Comparison of ENCODE assay signal across 13 mouse cellular contexts in the genomic region with DNA sequence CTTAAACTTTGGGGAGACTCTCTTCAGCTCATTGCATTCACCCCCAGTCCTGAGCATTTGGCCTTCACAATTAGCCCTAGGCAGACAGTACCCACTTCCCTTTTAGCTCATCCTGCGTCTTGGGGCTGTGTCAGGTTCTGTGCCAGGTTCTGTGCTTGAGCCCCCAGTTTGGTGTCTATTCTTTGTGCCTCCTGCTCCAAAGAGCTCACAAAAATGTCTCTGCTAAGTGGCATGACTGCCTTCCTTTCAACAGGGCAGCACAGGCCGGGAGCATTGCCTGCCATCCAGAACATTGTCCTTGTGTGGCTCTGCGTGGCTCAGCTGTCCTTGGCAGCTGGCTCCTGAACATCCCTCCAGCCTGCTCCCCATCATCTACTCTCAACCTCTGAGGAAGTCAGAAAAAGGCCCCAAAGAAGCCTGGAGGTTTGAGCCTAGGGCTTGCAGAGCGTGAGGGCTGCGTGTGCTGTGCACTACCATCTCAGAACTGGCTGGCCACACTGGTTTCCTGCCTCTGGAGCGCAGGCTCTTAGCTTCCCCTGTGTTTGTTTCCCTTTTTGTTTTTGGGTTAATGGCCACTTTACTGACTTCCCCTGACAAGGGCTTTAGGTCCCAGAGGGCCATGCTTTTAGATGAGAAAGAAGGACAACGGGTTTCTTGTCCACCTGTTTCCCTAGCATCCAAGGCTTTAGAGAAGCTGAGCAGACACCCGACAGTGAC. TPM values are rescaled to one million over a fixed set of nuclear protein-coding genes. Genes with fewer than 3 reads are reported as not detected.
DNase-seq lines count a peak whose midpoint lies in the region; ATAC-seq and TF ChIP-seq lines count a peak whose summit lies in the region.
"Had no signal": no experiment of that assay in that cellular context is flagged by ENCODE, and none has a peak within 500 bp of the region (broad histone marks: within the 10 kb centered on the region; RNA-seq: fewer than 3 reads in every experiment).

No protein-coding gene starts in this region.

- 78% methylated on average over 8 of the region's 8 CpGs for WGBS in liver, adult 2 months
- 59% methylated on average over 8 of the region's 8 CpGs for WGBS in liver, embryonic 11.5 days
- 40% methylated on average over 8 of the region's 8 CpGs for WGBS in liver, postnatal 0 days (ENCODE audit: insufficient replicate concordance)
- 86% methylated on average over 8 of the region's 8 CpGs for WGBS in midbrain, embryonic 11.5 days

- DNase-seq in heart, adult 18-20 months, result peak; percentile 36 to 64
- no peak for DNase-seq in heart, postnatal 10 days
- no peak for DNase-seq in liver, adult 2 months (ENCODE audit: extremely low read depth, low read depth, low spot score)
- DNase-seq in liver, embryonic 11.5 days (ENCODE audit: low spot score), result no peak
- no peak for DNase-seq in liver, postnatal 0 days
- no peak for DNase-seq in thymus, postnatal 25 days
- DNase-seq in midbrain, embryonic 11.5 days (ENCODE audit: low spot score, missing footprints), result no peak
- DNase-seq: cerebellum, postnatal 36 days; right cerebral cortex, adult 18-20 months; thymus, postnatal 36 days had no signal

- ATAC-seq in liver, embryonic 11.5 days (replicated peaks; ENCODE audit: low FRiP score), result no peak
- no peak for ATAC-seq in liver, postnatal 0 days
- no peak for ATAC-seq in midbrain, embryonic 11.5 days (ENCODE audit: low FRiP score)
- ATAC-seq: forebrain, embryonic 16.5 days had no signal

- H3K27me3 ChIP-seq in liver, adult 2 months (ENCODE audit: control insufficient read depth, insufficient read depth, low read length), result no peaks in the 10 kb centered on the region
- H3K27me3 ChIP-seq in liver, embryonic 11.5 days (replicated peaks; ENCODE audit: control insufficient read depth, insufficient read depth, low read length), result no peaks in the 10 kb centered on the region
- no peaks in the 10 kb centered on the region for H3K27me3 ChIP-seq in liver, postnatal 0 days (ENCODE audit: insufficient read depth, low read length)
- no peaks in the 10 kb centered on the region for H3K27me3 ChIP-seq in midbrain, embryonic 11.5 days (ENCODE audit: control insufficient read depth, insufficient read depth, low read length)
- H3K27me3 ChIP-seq: limb, embryonic 12.5 days had no signal

- H3K4me1 ChIP-seq in liver, adult 2 months (ENCODE audit: control insufficient read depth, insufficient read depth, low read length), result peaks cover 17% of the 10 kb centered on the region; the same call in 1 of the 2 replicates
- peaks cover 2% of the 10 kb centered on the region; the same call in 1 of the 2 replicates for H3K4me1 ChIP-seq in liver, embryonic 11.5 days (replicated peaks; ENCODE audit: control insufficient read depth, insufficient read depth, low read length)
- peaks cover 53% of the 10 kb centered on the region for H3K4me1 ChIP-seq in bone marrow macrophage, adult 2 months (ENCODE audit: control insufficient read depth, insufficient read depth, low read length)
- peaks cover 23% of the 10 kb centered on the region for H3K4me1 ChIP-seq in liver, postnatal 0 days (ENCODE audit: insufficient read depth)
- peaks cover 4% of the 10 kb centered on the region; the same call in 1 of the 2 replicates for H3K4me1 ChIP-seq in midbrain, embryonic 11.5 days (ENCODE audit: control insufficient read depth, insufficient read depth, low read length)

- intact Hi-C loops in heart, postnatal 10 days (cut with DNase I), result no loop called here

- no peaks in the 10 kb centered on the region for H3K79me2 ChIP-seq in liver, adult 2 months (ENCODE audit: control insufficient read depth, insufficient read depth, low read length)

- no peak overlapping the region for H3K4me3 ChIP-seq in liver, adult 2 months (ENCODE audit: insufficient read depth, low read depth, low read length)
- no peak overlapping the region for H3K4me3 ChIP-seq in liver, embryonic 11.5 days (ENCODE audit: low read depth, low read length)
- no peak overlapping the region for H3K4me3 ChIP-seq in bone marrow macrophage, adult 2 months (ENCODE audit: insufficient read depth, low read length)
- no peak overlapping the region for H3K4me3 ChIP-seq in liver, postnatal 0 days (ENCODE audit: low read depth, low read length)
- no peak overlapping the region for H3K4me3 ChIP-seq in midbrain, embryonic 11.5 days (ENCODE audit: low read depth, low read length)
- H3K4me3 ChIP-seq: limb, embryonic 12.5 days had no signal

- H3K27ac ChIP-seq in liver, adult 2 months (replicated peaks; ENCODE audit: insufficient read depth, low read depth, low read length), result peak overlapping the region; percentile 6; the same call in 1 of the 2 replicates
- no peak overlapping the region; the same call in 1 of the 2 replicates for H3K27ac ChIP-seq in liver, embryonic 11.5 days (ENCODE audit: low read depth, low read length)
- peak overlapping the region; percentile 84 for H3K27ac ChIP-seq in bone marrow macrophage, adult 2 months (ENCODE audit: insufficient read depth, low read depth, low read length)
- peak overlapping the region; percentile 77 for H3K27ac ChIP-seq in liver, postnatal 0 days (ENCODE audit: low read depth)
- no peak overlapping the region for H3K27ac ChIP-seq in midbrain, embryonic 11.5 days (ENCODE audit: low read depth, low read length)
- H3K27ac ChIP-seq: limb, embryonic 12.5 days had no signal

- no peaks in the 10 kb centered on the region for H3K9me3 ChIP-seq in liver, embryonic 11.5 days (ENCODE audit: control insufficient read depth, low read length)
- no peaks in the 10 kb centered on the region for H3K9me3 ChIP-seq in liver, postnatal 0 days (ENCODE audit: low read length)
- no peaks in the 10 kb centered on the region for H3K9me3 ChIP-seq in midbrain, embryonic 11.5 days (ENCODE audit: control insufficient read depth, low read length)
- H3K9me3 ChIP-seq: limb, embryonic 12.5 days had no signal

- no peak for TF ChIP-seq CTCF in liver, adult 2 months (IDR thresholded peaks at IDR 0.05; ENCODE audit: low read depth, low read length)
- no peak for TF ChIP-seq CTCF in bone marrow macrophage, adult 2 months (IDR thresholded peaks at IDR 0.05; ENCODE audit: low read depth, low read length)
- no peak for TF ChIP-seq CTCF in liver, postnatal 0 days (IDR thresholded peaks at IDR 0.05; ENCODE audit: low read depth)

- H3K4me2 ChIP-seq in liver, embryonic 11.5 days, result no peak overlapping the region
- no peak overlapping the region for H3K4me2 ChIP-seq in liver, postnatal 0 days (ENCODE audit: low read depth, low read length)
- H3K4me2 ChIP-seq in midbrain, embryonic 11.5 days, result no peak overlapping the region
- H3K4me2 ChIP-seq: limb, embryonic 12.5 days had no signal

- H3K9ac ChIP-seq in liver, adult 2 months (ENCODE audit: low read depth, low read length), result no peak overlapping the region
- H3K9ac ChIP-seq in liver, embryonic 11.5 days (ENCODE audit: low read depth, low read length), result no peak overlapping the region
- no peak overlapping the region for H3K9ac ChIP-seq in liver, postnatal 0 days (replicated peaks)
- no peak overlapping the region for H3K9ac ChIP-seq in midbrain, embryonic 11.5 days (ENCODE audit: low read length)
- H3K9ac ChIP-seq: limb, embryonic 12.5 days had no signal

- TF ChIP-seq POLR2A in liver, adult 2 months (IDR thresholded peaks at IDR 0.05; ENCODE audit: extremely low read depth, insufficient read depth, low read length), result no peak
- TF ChIP-seq POLR2A in bone marrow macrophage, adult 2 months (IDR thresholded peaks at IDR 0.05; ENCODE audit: borderline replicate concordance, low read depth, low read length), result no peak

- TF ChIP-seq EP300 in liver, postnatal 0 days (IDR thresholded peaks at IDR 0.05; ENCODE audit: low read depth), result no peak

- no peaks in the 10 kb centered on the region for H3K36me3 ChIP-seq in liver, adult 2 months (ENCODE audit: control insufficient read depth, insufficient read depth, low read length)
- H3K36me3 ChIP-seq in liver, embryonic 11.5 days (ENCODE audit: control insufficient read depth, insufficient read depth, low read length), result no peaks in the 10 kb centered on the region
- no peaks in the 10 kb centered on the region for H3K36me3 ChIP-seq in liver, postnatal 0 days (replicated peaks; ENCODE audit: insufficient read depth, low read length)
- H3K36me3 ChIP-seq in midbrain, embryonic 11.5 days (ENCODE audit: control insufficient read depth, insufficient read depth, low read length), result no peaks in the 10 kb centered on the region

RNA-seq across cellular contexts. Expression of a gene that starts 34.7 kb away (rescaled TPM):
- total RNA-seq in heart, adult 18-20 months (2021), result 10 to 100 TPM; 13.8 to 15.6 TPM
- total RNA-seq in heart, postnatal 10 days (2021), result 10 to 100 TPM; 11.3 to 15.1 TPM
- total RNA-seq in liver, adult 2 months (2014; rRNA removed), result 3.0 and 5.2 TPM in 2 replicates
- polyA plus RNA-seq in liver, adult 2 months (2012; rRNA removed), result 13.5 and 16.6 TPM in 2 replicates
- polyA plus RNA-seq in liver, embryonic 11.5 days (2014; fragmentation: Nextera tagmentation; extraction: Ambion mirVana), result 8.6 and 8.8 TPM in 2 replicates
- polyA plus RNA-seq in bone marrow macrophage, adult 2 months (2012; ENCODE audit: insufficient read depth, insufficient read length, missing spikeins), result 29.8 and 33.4 TPM in 2 replicates
- 3.2 and 3.7 TPM in 2 replicates for polyA plus RNA-seq in liver, postnatal 0 days (2015; fragmentation: Nextera tagmentation; extraction: Ambion mirVana)
- 7.2 and 7.4 TPM in 2 replicates for polyA plus RNA-seq in midbrain, embryonic 11.5 days (2014; fragmentation: Nextera tagmentation; extraction: Ambion mirVana)

RNA-seq across cellular contexts. Expression of a gene that starts 46.1 kb away (rescaled TPM):
- under 1 TPM; 0.17 to 0.26 TPM for total RNA-seq in heart, adult 18-20 months (2021)
- under 1 TPM in 1 of 2 experiments, not detected in 1; 0.48 TPM for total RNA-seq in heart, postnatal 10 days (2021)
- not detected in 2 replicates for total RNA-seq in liver, adult 2 months (2014; rRNA removed)
- not detected in 2 replicates for polyA plus RNA-seq in liver, adult 2 months (2012; rRNA removed)
- not detected in 2 replicates for polyA plus RNA-seq in liver, embryonic 11.5 days (2014; fragmentation: Nextera tagmentation; extraction: Ambion mirVana)
- polyA plus RNA-seq in bone marrow macrophage, adult 2 months (2012; ENCODE audit: insufficient read depth, insufficient read length, missing spikeins), result not detected in 2 replicates
- not detected in 2 replicates for polyA plus RNA-seq in liver, postnatal 0 days (2015; fragmentation: Nextera tagmentation; extraction: Ambion mirVana)
- polyA plus RNA-seq in midbrain, embryonic 11.5 days (2014; fragmentation: Nextera tagmentation; extraction: Ambion mirVana), result 0.26 and 0.64 TPM in 2 replicates
- polyA plus RNA-seq: forebrain, embryonic 16.5 days had no signal

Comparison
In these comparisons a context has a peak if more than half of its experiments do, and no peak if none do; other contexts are left out.
1. DNase-seq: peak in heart, adult 18-20 months (2 of 2); none in heart, postnatal 10 days (0 of 2), liver, adult 2 months (single experiment), liver, embryonic 11.5 days (single experiment), liver, postnatal 0 days (single experiment), thymus, postnatal 25 days (single experiment) and midbrain, embryonic 11.5 days (single experiment).
2. H3K27ac ChIP-seq: peak in liver, adult 2 months (single experiment), bone marrow macrophage, adult 2 months (single experiment) and liver, postnatal 0 days (single experiment); none in liver, embryonic 11.5 days (single experiment) and midbrain, embryonic 11.5 days (single experiment).